Comparison of ENCODE assay signal across 8 mouse cellular contexts in genomic region chr17:66680662-66681061, GRCm38 (mm10).
DNase-seq lines count a peak whose midpoint lies in the region; ATAC-seq and TF ChIP-seq lines count a peak whose summit lies in the region.

No protein-coding gene starts in this region.

- TF ChIP-seq CTCF in spleen, adult 2 months (IDR thresholded peaks at IDR 0.05; ENCODE audit: extremely low read depth, insufficient read depth, insufficient read length, insufficient replicate concordance) = peak; percentile 13; the same call in 1 of the 2 replicates
- peak; percentile 91 for TF ChIP-seq CTCF in cortical plate, adult 2 months (IDR thresholded peaks at IDR 0.05; ENCODE audit: extremely low read depth, insufficient read depth, low read length)
- peak; percentile 92 for TF ChIP-seq CTCF in midbrain, postnatal 0 days (IDR thresholded peaks at IDR 0.05)

- WGBS in spleen, adult 2 months = 55% methylated on average over 4 of the region's 4 CpGs
- WGBS in hindbrain, embryonic 11.5 days = 17% methylated on average over 4 of the region's 4 CpGs
- WGBS in midbrain, postnatal 0 days = 28% methylated on average over 4 of the region's 4 CpGs

- no peak for ATAC-seq in hindbrain, embryonic 11.5 days (ENCODE audit: low FRiP score)
- no peak for ATAC-seq in midbrain, postnatal 0 days (ENCODE audit: low FRiP score)

- no peaks in the 10 kb centered on the region for H3K4me1 ChIP-seq in spleen, adult 2 months (ENCODE audit: control insufficient read depth, insufficient read depth, insufficient read length)
- no peaks in the 10 kb centered on the region for H3K4me1 ChIP-seq in cortical plate, adult 2 months (ENCODE audit: control insufficient read depth, insufficient read depth, low read length)
- no peaks in the 10 kb centered on the region for H3K4me1 ChIP-seq in hindbrain, embryonic 11.5 days (replicated peaks; ENCODE audit: control insufficient read depth, insufficient read depth, low read length)
- no peaks in the 10 kb centered on the region for H3K4me1 ChIP-seq in midbrain, postnatal 0 days (ENCODE audit: insufficient read depth, low read length)

- DNase-seq in cerebellum, adult 11 months = peak; percentile 16
- no peak for DNase-seq in cerebellum, adult 11-12 months
- no peak for DNase-seq in spleen, adult 2 months (ENCODE audit: low read depth in 1 of 2, low spot score in 2 of 2)
- DNase-seq in spleen, adult 12 weeks (ENCODE audit: low spot score) = no peak
- DNase-seq in hindbrain, embryonic 11.5 days (ENCODE audit: low spot score) = peak; percentile 77
- peak; percentile 33 to 48 for DNase-seq in left cerebral cortex, postnatal 25 days (ENCODE audit: low spot score in 2 of 2)
- DNase-seq in midbrain, postnatal 0 days (ENCODE audit: low spot score) = peak; percentile 75

- TF ChIP-seq POLR2A in spleen, adult 2 months (IDR thresholded peaks at IDR 0.05; ENCODE audit: low read depth, low read length) = no peak
- TF ChIP-seq POLR2A in cortical plate, adult 2 months (IDR thresholded peaks at IDR 0.05; ENCODE audit: extremely low read depth, insufficient read depth, low read length) = no peak

- no peaks in the 10 kb centered on the region for H3K27me3 ChIP-seq in spleen, adult 2 months (ENCODE audit: control insufficient read depth, insufficient read depth, low read length)
- no peaks in the 10 kb centered on the region for H3K27me3 ChIP-seq in hindbrain, embryonic 11.5 days (ENCODE audit: control insufficient read depth, insufficient read depth, low read length)
- H3K27me3 ChIP-seq in midbrain, postnatal 0 days (ENCODE audit: insufficient read depth, low read length) = 0 out of 2 replicates have a peak, but pooled peaks cover 4% of the 10 kb centered on the region

- no peak overlapping the region for H3K4me2 ChIP-seq in hindbrain, embryonic 11.5 days (replicated peaks; ENCODE audit: low read depth, low read length)
- H3K4me2 ChIP-seq in midbrain, postnatal 0 days (ENCODE audit: low read depth, low read length, poor library complexity, severe bottlenecking) = no peak overlapping the region

- H3K9ac ChIP-seq in hindbrain, embryonic 11.5 days (ENCODE audit: low read depth, low read length) = no peak overlapping the region
- H3K9ac ChIP-seq in midbrain, postnatal 0 days (replicated peaks; ENCODE audit: low read length, poor library complexity, severe bottlenecking) = no peak overlapping the region

- no peaks in the 10 kb centered on the region for H3K9me3 ChIP-seq in hindbrain, embryonic 11.5 days (ENCODE audit: control insufficient read depth, low read length)
- no peaks in the 10 kb centered on the region for H3K9me3 ChIP-seq in midbrain, postnatal 0 days (ENCODE audit: low read length)

- intact Hi-C loops in left cerebral cortex, postnatal 25 days (cut with DNase I) = loop anchor here (5.0 to 10.0 kb wide), 5 partner anchors 77 to 907 kb away; partner anchors contain the start of gene Ptprm

- H3K36me3 ChIP-seq in spleen, adult 2 months (ENCODE audit: control insufficient read depth, insufficient read depth, low read length) = no peaks in the 10 kb centered on the region
- H3K36me3 ChIP-seq in hindbrain, embryonic 11.5 days (ENCODE audit: control insufficient read depth, insufficient read depth, low read length) = no peaks in the 10 kb centered on the region
- H3K36me3 ChIP-seq in midbrain, postnatal 0 days (ENCODE audit: insufficient read depth, low read length) = peaks cover 7% of the 10 kb centered on the region; the same call in 1 of the 2 replicates

- no peak overlapping the region for H3K4me3 ChIP-seq in spleen, adult 2 months (ENCODE audit: extremely low read depth, insufficient read depth, insufficient read length)
- H3K4me3 ChIP-seq in cortical plate, adult 2 months (ENCODE audit: insufficient read depth, low read length) = no peak overlapping the region
- no peak overlapping the region for H3K4me3 ChIP-seq in hindbrain, embryonic 11.5 days (ENCODE audit: low read depth, low read length)
- H3K4me3 ChIP-seq in midbrain, postnatal 0 days (ENCODE audit: low read depth, low read length) = no peak overlapping the region

- no peak overlapping the region for H3K27ac ChIP-seq in spleen, adult 2 months (ENCODE audit: insufficient read depth, low read length)
- H3K27ac ChIP-seq in cortical plate, adult 2 months (ENCODE audit: insufficient read depth, low read length) = no peak overlapping the region
- H3K27ac ChIP-seq in hindbrain, embryonic 11.5 days (ENCODE audit: low read depth, low read length) = no peak overlapping the region
- H3K27ac ChIP-seq in midbrain, postnatal 0 days (ENCODE audit: low read depth, low read length) = no peak overlapping the region

Comparison
In these comparisons a context has a peak if more than half of its experiments do, and no peak if none do; other contexts are left out.
1. DNase-seq: peak in cerebellum, adult 11 months (single experiment), hindbrain, embryonic 11.5 days (single experiment), left cerebral cortex, postnatal 25 days (2 of 2) and midbrain, postnatal 0 days (single experiment); none in cerebellum, adult 11-12 months (single experiment), spleen, adult 2 months (0 of 2) and spleen, adult 12 weeks (single experiment).
2. CTCF ChIP-seq: peak in every context shown above with its lines; median percentile 92 in midbrain, postnatal 0 days; 91 in cortical plate, adult 2 months; 13 in spleen, adult 2 months.